Mouse (Mus musculus): ENCODE results near the gene Mri1. TPM values are rescaled to one million over a fixed set of nuclear protein-coding genes. Genes with fewer than 3 reads are reported as not detected.
"Not testable (repeated sequence)": the region's sequence is repeated elsewhere in the genome, so short reads cannot be mapped to it uniquely, and the experiment has no call there.

The Mri1 gene
- 57.3 and 62.9 TPM in 2 replicates for polyA plus RNA-seq (2016; fragmentation: Nextera tagmentation; extraction: Ambion mirVana)

- no peaks in the 10 kb centered on the region for H3K27me3 ChIP-seq
- peak within 1 kb of the TSS; percentile 90 for H3K9ac ChIP-seq
- peak within 1 kb of the TSS; percentile 83 for H3K4me3 ChIP-seq
- no peaks in the 10 kb centered on the region for H3K9me3 ChIP-seq (replicated peaks)
- H3K4me1 ChIP-seq = peaks cover 20% of the 10 kb centered on the region
- ATAC-seq (ENCODE audit: low FRiP score) = peak; percentile 87
- under 1% methylated on average over 64 of the region's 64 CpGs for WGBS
- H3K27ac ChIP-seq = peak within 1 kb of the TSS; percentile 92
- H3K36me3 ChIP-seq = peaks cover 71% of the 10 kb centered on the region
- peak within 1 kb of the TSS; percentile 96 for H3K4me2 ChIP-seq (replicated peaks)
These were observed at the start of gene Mri1 for GRCm38 (mm10) chr8:84256822-84257610. Gene Mri1, minus strand, starts transcription at chr8:84257326.

- no peaks in the 10 kb centered on the region for H3K27me3 ChIP-seq
- no peak overlapping the region for H3K4me2 ChIP-seq (replicated peaks)
- ATAC-seq (ENCODE audit: low FRiP score) = no peak
- H3K36me3 ChIP-seq = no peaks in the 10 kb centered on the region
- no peak overlapping the region for H3K9ac ChIP-seq
- no peak overlapping the region for H3K4me3 ChIP-seq
- 78% methylated on average over 2 of the region's 2 CpGs for WGBS
- H3K9me3 ChIP-seq (replicated peaks) = peaks cover 5% of the 10 kb centered on the region; the same call in 1 of the 2 replicates
- no peaks in the 10 kb centered on the region for H3K4me1 ChIP-seq
- H3K27ac ChIP-seq = no peak overlapping the region
These were observed 46.8 kb upstream of the Mri1 start for GRCm38 (mm10) chr8:84303951-84304350.

DNA sequence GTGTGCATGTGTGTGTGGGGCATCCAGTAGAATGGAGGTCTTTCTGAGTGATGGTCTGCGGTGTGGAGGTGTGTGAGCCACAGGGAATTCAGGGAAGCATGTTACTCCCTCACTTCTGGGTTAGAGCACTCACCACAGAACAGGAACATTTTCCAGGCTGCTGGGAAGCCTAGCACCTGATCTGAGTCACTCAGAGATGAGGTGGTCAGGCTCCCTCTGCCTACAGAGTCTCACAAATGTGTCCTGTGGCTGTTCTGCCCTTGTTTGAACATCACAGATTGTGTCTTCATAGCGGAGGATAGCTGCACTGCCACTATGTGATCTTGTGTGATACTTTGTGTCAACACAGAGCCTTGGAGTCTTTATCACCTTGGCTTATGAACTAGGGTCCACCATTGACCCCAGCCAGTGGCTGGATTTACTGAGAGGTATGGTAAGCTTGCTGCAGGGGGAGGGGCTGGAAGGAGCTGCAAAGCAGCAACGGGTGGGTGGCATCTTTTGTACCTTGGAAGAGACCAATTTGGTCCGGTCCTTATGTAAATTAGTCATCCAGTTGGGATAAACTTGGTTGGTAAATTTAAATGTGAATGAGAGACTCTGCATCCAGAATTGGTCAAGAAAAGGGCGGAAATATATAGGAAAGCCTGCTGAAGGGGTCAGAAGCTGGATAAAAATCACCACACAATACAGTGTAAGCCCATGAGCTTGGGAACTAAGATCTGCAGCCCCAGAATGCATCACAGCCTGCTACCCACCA, 40.1 kb upstream of the Mri1 start:
- Histone ChIP-seq H3K27me3 (no peaks in the 10 kb centered on the region; the same call in 1 of the 2 replicates), H3K36me3 (no peaks in the 10 kb centered on the region), H3K27ac (no peak overlapping the region), H3K4me2 (replicated peaks) (no peak overlapping the region), H3K4me3 (no peak overlapping the region), H3K4me1 (0 out of 2 replicates have a peak, but pooled peaks cover 3% of the 10 kb centered on the region), H3K9ac (no peak overlapping the region), H3K9me3 (replicated peaks) (peaks cover 5% of the 10 kb centered on the region; the same call in 1 of the 2 replicates)
- no peak for ATAC-seq (ENCODE audit: low FRiP score)
- WGBS = 68% methylated on average over 5 of the region's 5 CpGs

DNA sequence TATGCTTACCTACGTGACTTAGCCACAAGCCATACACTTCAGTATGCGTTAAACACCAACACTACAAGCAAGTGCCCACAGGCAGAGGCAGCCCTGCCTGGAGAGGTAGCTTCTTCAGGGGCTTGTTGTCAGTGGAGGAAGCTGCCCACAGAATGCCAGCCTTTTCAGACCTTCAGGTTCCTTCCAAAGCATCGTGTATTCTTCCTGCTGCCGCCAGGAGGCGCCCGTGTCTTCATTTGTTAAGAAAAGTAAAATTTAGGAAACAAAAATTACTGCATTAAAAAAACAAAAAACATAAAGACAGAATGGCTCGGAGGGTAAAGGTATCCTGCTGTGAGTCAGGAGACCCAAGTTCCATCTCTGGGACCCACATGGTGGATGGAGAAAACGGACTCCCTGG, 34.6 kb upstream of the Mri1 start:
- Histone ChIP-seq H3K27ac (no peak overlapping the region), H3K4me3 (no peak overlapping the region), H3K9me3 (replicated peaks) (no peaks in the 10 kb centered on the region), H3K9ac (no peak overlapping the region), H3K4me1 (0 out of 2 replicates have a peak, but pooled peaks cover 3% of the 10 kb centered on the region), H3K4me2 (replicated peaks) (no peak overlapping the region), H3K36me3 (no peaks in the 10 kb centered on the region), H3K27me3 (no peaks in the 10 kb centered on the region)
- ATAC-seq (ENCODE audit: low FRiP score) = no peak
- WGBS = 27% methylated on average over 8 of the region's 8 CpGs

DNA sequence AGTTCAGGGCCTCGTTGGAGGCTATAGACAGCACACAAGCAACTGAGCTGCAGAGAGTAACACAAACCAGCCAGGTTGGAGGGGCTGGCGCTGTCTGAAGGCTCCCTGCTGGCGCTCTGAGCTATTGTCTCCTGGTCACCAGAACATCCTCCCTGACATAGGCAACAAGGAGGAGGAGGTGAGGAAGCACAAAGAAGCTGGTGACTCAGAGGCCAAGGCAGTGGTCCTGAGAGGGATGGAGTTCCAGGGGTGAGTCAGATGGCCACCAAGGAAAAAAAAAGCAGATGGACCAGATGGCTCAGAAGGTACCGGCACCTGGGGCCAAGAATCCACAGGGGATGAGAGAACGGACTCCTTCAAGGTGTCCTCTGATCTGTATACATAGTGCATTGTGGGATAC, 34.0 kb upstream of the Mri1 start:
- H3K9ac ChIP-seq = no peak overlapping the region

GRCm38 (mm10) chr8:84288892-84289291, 31.8 kb upstream of the Mri1 start:
- no peak for ATAC-seq (ENCODE audit: low FRiP score)
- Histone ChIP-seq H3K4me3 (no peak overlapping the region), H3K36me3 (no peaks in the 10 kb centered on the region), H3K27me3 (no peaks in the 10 kb centered on the region), H3K4me2 (replicated peaks) (no peak overlapping the region), H3K4me1 (0 out of 2 replicates have a peak, but pooled peaks cover 2% of the 10 kb centered on the region), H3K27ac (no peak overlapping the region), H3K9me3 (replicated peaks) (no peaks in the 10 kb centered on the region), H3K9ac (no peak overlapping the region)
- WGBS = 68% methylated on average over 2 of the region's 2 CpGs

More for the DNA sequence above, 34.0 kb upstream of the Mri1 start:
- H3K9me3 ChIP-seq (replicated peaks) = no peaks in the 10 kb centered on the region
- WGBS = 60% methylated on average over 5 of the region's 5 CpGs
- H3K27ac ChIP-seq = no peak overlapping the region
- 0 out of 2 replicates have a peak, but pooled peaks cover 3% of the 10 kb centered on the region for H3K4me1 ChIP-seq
- no peak overlapping the region for H3K4me2 ChIP-seq (replicated peaks)
- no peaks in the 10 kb centered on the region for H3K36me3 ChIP-seq
- no peak for ATAC-seq (ENCODE audit: low FRiP score)
- H3K27me3 ChIP-seq = no peaks in the 10 kb centered on the region
- no peak overlapping the region for H3K4me3 ChIP-seq

GRCm38 (mm10) chr8:84285665-84286064, 28.5 kb upstream of the Mri1 start:
- whole genome bisulfite sequencing = 54% methylated on average over 5 of the region's 5 CpGs
- H3K4me2 ChIP-seq (replicated peaks); H3K9ac ChIP-seq; ATAC-seq (ENCODE audit: low FRiP score); H3K9me3 ChIP-seq (replicated peaks); H3K4me3 ChIP-seq; H3K27me3 ChIP-seq; H3K36me3 ChIP-seq; H3K27ac ChIP-seq; H3K4me1 ChIP-seq: not testable (repeated sequence)

DNA sequence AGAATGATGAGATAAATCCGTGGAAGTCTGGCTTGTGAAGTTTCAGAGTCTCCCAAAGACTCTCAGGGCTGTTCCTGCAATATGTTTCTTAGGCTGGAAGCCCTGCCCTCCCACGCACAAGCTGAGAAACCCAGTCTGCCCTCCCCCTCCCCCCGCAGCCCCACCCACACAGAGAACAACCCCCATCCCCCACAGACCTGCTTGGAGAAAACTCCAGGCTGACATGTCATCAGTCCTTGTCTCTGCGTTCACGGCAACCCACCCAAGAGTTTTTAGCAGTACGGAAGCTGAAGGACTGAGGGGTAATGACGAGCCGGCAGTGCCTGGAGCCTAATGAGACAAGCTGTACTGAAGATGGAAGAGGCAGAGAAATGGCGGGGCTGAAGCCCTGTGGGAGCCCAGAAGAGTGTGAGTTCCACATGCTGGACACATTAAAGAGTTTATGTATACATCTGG, 27.5 kb upstream of the Mri1 start:
- Histone ChIP-seq H3K9me3 (replicated peaks) (no peaks in the 10 kb centered on the region), H3K9ac (no peak overlapping the region), H3K4me3 (no peak overlapping the region), H3K4me1 (no peaks in the 10 kb centered on the region), H3K27me3 (no peaks in the 10 kb centered on the region), H3K36me3 (no peaks in the 10 kb centered on the region), H3K27ac (no peak overlapping the region), H3K4me2 (replicated peaks) (peak overlapping the region; percentile 27; the same call in 1 of the 2 replicates)
- WGBS = 27% methylated on average over 9 of the region's 9 CpGs
- no peak for ATAC-seq (ENCODE audit: low FRiP score)

- no peak for ATAC-seq (ENCODE audit: low FRiP score)
- H3K27ac ChIP-seq = no peak overlapping the region
- H3K36me3 ChIP-seq = no peaks in the 10 kb centered on the region
- H3K9me3 ChIP-seq (replicated peaks) = no peaks in the 10 kb centered on the region
- no peak overlapping the region for H3K4me3 ChIP-seq
- no peaks in the 10 kb centered on the region for H3K27me3 ChIP-seq
- no peaks in the 10 kb centered on the region for H3K4me1 ChIP-seq
- no peak overlapping the region for H3K4me2 ChIP-seq (replicated peaks)
- WGBS = 83% methylated on average over 10 of the region's 10 CpGs
- H3K9ac ChIP-seq = no peak overlapping the region
These were observed 23.7 kb upstream of the Mri1 start for GRCm38 (mm10) chr8:84280777-84281176.

- H3K27me3 ChIP-seq = no peaks in the 10 kb centered on the region
- no peak overlapping the region for H3K4me3 ChIP-seq
- no peak overlapping the region for H3K4me2 ChIP-seq (replicated peaks)
- no peaks in the 10 kb centered on the region for H3K9me3 ChIP-seq (replicated peaks)
- H3K4me1 ChIP-seq = no peaks in the 10 kb centered on the region
- WGBS = 75% methylated on average over 1 of the region's 1 CpGs
- no peaks in the 10 kb centered on the region for H3K36me3 ChIP-seq
- no peak for ATAC-seq (ENCODE audit: low FRiP score)
- no peak overlapping the region for H3K27ac ChIP-seq
- no peak overlapping the region for H3K9ac ChIP-seq
These were observed 19.3 kb upstream of the Mri1 start for GRCm38 (mm10) chr8:84276447-84276846.

- ATAC-seq (ENCODE audit: low FRiP score) = no peak
- Histone ChIP-seq H3K27ac (no peak overlapping the region; the same call in 1 of the 2 replicates), H3K36me3 (no peaks in the 10 kb centered on the region), H3K9me3 (replicated peaks) (no peaks in the 10 kb centered on the region), H3K4me1 (peaks cover 9% of the 10 kb centered on the region), H3K27me3 (no peaks in the 10 kb centered on the region), H3K9ac (no peak overlapping the region), H3K4me3 (no peak overlapping the region), H3K4me2 (replicated peaks) (no peak overlapping the region)
- WGBS = 85% methylated on average over 3 of the region's 3 CpGs
These were observed 16.8 kb upstream of the Mri1 start for GRCm38 (mm10) chr8:84273968-84274367.

GRCm38 (mm10) chr8:84272302-84272701, 15.2 kb upstream of the Mri1 start:
- no peaks in the 10 kb centered on the region for H3K36me3 ChIP-seq
- no peak for ATAC-seq (ENCODE audit: low FRiP score)
- no peaks in the 10 kb centered on the region for H3K27me3 ChIP-seq
- H3K4me1 ChIP-seq = peaks cover 9% of the 10 kb centered on the region
- 77% methylated on average over 4 of the region's 4 CpGs for WGBS
- no peak overlapping the region for H3K4me3 ChIP-seq
- H3K9me3 ChIP-seq (replicated peaks) = no peaks in the 10 kb centered on the region
- H3K9ac ChIP-seq = no peak overlapping the region
- H3K4me2 ChIP-seq (replicated peaks) = no peak overlapping the region
- H3K27ac ChIP-seq = no peak overlapping the region
